Mouse (Mus musculus) cerebellum, postnatal 4 days (tissue): ENCODE results near the gene Zhx3.

Source experiments
- DNase-seq, 2 experiments: peaks; one replicate each; pipeline ENCODE4 v3.0.0; 2022; ENCODE audit warnings: low spot score in 2 of 2, mixed read lengths in 1 of 2

The Zhx3 gene

DNA sequence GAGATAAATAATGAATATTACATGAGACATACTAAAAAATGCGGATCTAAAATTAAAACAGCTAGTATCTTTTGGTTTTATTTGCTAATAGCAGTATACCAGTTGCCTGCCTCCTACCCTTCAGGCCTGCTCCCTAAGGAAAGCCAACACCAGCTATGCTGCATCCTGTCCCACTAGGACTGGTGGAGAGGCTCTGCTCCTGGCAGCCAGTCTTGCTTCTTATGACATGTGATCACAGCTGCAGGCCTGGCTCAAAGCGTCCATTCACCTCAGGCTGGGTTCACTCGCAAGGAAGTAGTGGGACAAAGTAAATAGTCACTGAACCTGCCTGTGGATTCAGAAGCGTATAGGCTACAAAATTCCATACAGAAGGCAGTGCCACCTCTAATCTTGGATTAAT is 11.1 kb upstream of the Zhx3 start:
- DNase-seq: no peak

DNA sequence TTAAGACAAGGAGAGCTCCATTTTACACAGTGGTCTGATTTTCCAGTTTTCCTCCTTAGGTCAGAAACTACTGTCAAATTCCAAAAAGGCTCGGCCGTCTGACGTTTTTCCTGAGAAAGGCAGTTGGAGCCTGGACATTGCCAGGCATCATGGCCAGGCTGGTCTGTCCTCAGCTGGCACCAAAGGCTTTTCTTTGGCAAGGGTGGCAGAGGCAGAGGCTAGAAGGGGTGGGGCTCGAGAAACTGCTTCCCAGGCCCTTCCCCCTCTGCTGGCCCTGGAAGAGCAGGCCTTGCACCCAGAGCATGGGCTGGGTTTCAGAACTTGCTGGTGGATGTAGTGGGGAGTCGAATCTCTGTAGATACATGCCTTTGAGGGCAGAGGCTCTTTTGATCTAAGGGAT is 9.6 kb upstream of the Zhx3 start:
- DNase-seq: no peak

DNA sequence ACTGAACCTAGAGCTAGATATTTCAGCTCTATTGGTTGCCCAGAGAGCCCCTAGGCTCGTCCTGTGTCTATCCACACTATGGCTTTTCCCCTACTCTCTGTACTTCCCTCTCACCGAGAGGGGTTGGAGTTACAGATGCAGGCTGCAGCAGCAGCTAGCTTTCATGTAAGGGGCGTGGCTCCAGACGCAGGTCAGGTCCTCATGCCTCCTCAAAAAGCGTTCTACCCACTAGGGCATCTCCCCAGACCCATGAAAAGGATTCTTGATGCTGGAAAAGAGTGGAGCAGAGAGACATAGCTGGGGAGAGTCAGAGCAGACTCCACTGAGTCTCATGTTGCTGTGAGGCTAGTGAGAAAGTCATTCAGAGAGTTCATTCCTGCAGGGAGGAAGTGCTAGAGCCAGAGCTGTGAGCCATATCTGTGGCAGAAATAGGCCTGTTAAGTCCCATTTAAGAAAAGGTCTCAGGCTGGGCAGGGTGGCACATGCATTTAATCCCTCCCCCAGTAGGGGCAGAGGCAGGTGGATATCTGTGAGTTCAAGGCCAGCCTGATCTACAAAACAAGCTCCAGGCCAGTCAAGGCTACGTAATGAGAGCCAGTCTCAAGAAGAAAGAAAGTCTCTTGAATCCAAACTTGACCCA is 8.8 kb upstream of the Zhx3 start:
- no peak for DNase-seq

DNA sequence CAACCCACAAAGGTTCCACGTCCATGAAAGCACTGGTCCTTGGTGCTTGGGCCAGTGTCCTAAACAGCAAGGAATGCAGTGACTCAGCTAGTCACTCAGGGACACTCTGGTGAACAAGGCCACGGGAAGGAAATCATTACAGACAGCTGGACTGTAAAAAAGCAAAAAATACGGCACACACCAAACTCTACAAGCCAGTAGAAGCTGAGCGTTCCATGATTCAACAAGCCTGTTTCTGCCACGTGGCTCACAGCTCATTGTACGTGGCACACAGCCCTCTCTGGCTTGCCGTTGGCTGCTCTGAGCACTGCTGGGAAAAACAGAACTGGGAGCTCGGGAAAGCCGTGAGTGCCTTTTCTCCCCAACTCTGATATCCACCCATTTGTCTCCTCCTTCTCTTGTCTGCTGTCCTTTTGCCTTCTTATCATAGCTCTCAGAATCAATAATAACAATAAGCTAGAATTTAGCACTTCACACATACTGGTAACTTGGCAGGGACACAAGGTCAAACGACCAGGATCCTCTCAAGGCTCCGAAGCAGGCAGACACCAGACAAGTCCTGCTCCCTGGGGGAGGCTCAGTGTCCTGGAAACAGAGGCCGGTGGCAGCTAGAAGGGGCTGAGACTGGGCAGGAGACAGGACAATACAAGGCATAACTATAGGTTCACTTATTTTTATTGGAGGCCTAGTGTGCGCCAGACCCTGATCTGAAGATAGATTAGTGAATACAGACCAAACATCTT is 7.8 kb upstream of the Zhx3 start, which contains the start of gene Lpin3:
Lpin3 (plus strand) TSS at position 218 of the 743 bp plus-strand sequence.
- no peak for DNase-seq

DNA sequence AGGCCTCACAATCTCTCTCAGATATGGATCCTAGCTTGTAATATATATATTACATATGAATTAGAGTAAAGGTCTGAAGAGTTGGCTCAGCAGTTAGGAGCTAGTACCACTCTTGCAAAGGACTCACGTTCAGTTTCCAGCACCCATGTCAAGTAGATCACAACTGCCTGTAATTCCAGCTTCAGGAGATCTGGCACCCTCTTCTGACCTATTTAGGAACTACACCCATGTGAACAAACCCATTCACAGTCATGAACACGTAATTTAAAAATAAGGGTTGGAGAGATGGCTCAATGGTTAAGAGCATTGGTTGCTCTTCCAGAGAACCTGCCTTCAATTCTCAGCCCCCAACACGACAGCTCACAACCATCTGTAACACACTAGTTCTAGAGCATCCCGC is 3.3 kb upstream of the Zhx3 start:
- no peak for DNase-seq

DNA sequence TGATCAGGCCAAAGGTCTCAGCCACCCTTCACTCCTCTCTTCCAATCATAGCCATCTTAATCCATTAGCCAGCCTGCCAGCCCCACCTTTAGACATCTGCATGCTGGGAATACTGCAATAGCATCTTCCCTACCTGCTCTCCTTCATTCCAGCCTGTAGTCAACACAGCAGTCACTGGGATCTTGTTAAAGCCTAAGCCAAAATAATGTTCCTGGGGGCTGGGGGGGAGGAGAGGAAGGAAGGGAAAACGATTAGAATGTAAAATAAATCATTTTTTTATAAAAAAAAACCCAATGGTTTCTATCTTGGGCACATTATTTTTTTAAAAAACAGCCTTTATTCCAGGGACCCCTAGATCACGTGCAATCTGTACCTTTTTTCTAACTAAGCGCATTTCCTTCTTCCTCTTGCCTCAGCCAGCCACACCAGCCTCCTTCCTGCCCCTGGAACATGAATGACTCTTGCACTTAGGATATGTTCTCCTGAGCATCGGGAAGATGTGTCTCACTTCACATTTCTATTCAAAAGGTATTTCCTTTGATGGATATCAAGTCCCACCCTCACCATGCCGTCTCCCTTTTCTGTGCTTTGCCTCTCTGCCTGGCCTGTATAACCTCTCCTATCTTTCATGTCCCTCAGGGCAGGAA is 1.6 kb upstream of the Zhx3 start:
- no peak for DNase-seq

DNA sequence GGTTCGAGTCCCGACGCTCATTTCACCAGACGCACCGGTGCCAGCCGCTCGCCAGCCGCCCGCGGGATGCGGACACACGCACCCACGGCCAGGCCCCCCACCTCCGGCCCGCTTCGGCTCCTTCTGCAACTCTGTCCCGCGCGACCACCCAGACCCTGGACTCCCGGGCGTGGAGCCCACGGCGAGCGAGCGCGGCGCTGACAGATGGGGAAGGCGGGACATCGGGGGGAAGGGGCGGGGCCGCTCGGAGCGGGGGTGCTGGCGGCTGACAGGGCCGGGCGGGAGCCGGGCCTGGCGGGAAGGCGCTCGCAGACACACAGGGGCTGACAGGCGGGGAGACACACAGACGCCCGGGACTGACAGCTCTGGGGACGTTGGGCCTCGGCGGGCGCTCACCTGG is 403 bp downstream of the Zhx3 start:
- DNase-seq: peak; percentile 37 to 76

DNA sequence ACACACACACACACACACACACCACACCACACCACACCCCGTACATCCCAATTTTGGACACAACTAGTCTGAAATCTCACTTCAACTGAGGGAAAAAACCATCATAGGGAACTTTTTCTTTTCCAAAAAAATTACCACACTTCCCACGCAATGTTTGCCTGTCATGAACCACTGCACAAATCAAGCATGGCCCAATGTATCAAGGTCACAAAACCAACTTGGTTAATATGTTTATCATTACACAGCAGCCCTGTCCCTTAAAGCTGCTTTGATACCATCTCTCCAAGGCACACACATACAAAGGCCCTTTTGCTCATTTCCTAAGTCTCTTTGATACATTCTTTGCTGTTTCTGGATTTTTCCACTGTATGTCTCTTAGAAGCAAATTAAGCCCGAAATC is 1.5 kb downstream of the Zhx3 start:
- no peak for DNase-seq

DNA sequence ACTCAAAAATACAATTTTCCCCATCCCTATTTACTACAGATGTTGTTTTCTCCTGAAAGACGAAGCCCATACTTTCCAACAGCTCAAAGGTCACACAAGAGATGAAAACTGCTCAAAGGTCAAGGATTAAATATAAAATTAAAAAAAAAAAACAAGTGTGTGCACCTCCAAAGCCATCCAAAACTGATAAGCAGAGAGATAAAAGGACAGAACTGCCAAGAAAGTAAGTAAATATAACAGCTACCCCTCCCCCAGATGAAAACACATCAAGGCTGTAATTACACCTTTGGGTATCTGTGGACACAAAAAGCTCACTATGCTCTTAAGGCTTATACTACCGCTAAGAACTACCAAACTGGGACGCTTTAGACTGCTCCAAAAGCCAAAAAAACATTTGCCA is 3.4 kb downstream of the Zhx3 start:
- DNase-seq: no peak

DNA sequence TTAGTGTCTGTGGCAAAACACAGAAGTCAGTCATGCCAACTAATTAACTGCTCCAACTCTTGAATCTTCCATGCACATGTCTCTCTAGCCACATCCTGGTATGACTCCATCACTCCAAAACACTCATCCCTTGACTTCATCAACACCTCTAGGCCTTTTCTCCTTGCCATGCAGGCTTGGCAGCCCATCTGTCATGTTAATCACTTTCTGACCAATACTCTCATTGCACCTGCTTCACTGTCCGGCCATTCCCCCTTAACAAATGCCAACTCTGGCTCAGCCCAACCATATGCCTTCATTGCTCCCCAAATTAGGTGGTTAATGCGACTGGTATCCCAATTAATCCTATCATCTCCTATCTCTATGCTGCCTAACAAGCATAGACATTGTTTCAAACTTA is 7.5 kb downstream of the Zhx3 start:
- no peak for DNase-seq

DNA sequence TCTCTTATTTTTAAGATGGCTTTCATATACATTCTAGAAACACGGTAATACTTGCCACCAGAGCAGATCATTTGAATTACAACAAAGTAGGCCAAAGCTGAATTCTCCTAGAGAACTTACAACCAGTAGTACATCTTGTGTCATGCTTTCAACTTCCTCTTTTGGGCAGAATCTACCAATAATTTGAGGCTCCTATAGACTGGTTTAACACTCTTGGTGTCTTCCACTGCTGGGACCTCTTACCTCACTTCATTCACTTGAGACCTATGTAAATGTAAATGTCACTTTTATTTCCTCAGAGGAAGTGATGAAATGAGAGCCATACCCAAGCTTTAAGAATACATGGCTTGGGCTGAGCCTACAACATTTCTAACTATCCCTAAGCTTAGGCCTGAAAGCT is 8.7 kb downstream of the Zhx3 start:
- DNase-seq: no peak

DNA sequence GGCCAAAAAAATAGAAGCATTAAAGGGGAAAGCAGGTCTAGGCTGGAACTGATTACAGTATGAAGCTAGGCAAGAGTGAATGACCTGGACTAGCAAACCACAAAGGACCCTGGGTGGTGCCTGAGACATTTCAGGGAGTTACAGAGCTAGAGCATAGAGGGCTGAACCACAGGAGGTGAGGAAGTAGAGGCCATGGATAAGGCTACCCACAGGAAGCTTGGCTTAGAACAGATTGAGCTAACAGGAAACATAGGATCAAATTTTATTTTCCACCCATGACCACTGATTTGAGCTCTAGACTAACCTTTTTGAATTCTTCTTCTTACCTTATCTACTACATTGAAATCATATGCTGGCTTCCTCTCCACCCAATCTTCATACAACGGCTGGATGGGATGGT is 12.4 kb downstream of the Zhx3 start:
- no peak for DNase-seq

DNA sequence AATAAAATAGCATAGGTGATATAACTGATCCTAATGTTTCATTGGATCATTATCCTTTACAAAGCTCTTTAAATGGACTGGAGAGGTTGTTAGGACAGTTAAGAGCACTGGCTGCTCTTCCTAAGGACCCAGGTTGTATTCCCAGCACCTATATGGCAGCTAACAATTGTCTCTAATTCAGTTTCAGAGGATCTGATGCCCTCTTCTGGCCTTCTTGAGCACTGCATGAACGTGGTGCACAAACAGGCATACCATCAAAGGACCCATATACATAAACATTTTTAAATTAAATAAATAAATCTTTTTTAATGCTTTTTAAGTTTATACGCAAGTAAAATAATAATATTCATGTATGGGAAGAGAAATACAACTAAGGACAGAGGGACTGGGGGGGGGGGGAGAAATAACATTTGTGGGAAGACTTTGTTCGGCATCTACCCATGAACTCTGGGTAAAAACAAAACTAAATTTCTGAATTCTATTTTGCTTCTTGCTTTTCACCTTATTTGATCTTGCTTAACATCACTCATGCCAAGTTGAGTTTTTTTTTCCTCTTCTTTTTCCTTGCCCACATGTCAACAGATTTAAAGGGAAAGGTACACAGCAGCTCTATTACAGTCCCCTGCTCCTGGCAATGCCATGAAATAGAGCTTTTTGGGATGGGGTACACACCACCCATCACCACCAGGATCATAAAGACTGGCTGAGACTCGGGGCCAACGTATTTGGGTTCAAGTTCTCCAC is 16.3 kb downstream of the Zhx3 start:
- no peak for DNase-seq

DNA sequence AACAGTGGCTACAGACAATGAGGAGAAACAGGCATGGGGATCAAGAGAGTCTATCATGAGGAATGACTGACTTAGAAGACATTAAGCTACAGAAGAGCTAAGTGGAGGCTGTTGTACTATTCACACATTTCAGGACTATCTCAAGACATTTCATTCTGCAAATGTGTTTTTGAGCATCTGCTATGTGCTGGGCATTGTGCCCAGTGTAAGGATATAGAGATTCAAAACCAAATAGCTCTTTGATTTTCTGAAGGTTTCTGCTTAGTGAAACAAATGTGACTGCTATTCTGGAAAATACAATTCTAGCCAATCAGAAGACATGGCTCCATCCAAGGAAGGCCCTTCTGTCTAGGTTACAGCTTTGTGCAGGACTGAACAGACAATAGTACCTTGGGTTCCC is 18.1 kb downstream of the Zhx3 start:
- DNase-seq: no peak

DNA sequence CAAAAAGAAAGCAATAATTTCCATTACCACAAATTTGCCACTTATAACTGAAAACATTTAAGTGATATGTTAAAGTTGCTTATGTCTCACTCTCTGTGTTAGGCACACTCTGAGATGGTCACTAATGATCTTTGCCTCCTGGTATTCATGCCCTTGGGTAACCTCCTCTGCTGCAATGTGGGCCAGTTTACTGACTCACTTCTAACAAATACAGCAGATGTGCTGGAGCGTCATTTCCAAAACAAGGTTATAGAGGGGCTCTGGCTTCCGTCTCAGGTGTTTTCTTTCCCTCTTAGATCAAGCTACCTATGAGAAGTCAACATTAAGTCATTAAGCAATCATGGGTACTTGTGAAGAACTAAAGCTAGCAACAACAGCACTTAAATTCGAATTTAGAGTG is 22.4 kb downstream of the Zhx3 start:
- DNase-seq: no peak

DNA sequence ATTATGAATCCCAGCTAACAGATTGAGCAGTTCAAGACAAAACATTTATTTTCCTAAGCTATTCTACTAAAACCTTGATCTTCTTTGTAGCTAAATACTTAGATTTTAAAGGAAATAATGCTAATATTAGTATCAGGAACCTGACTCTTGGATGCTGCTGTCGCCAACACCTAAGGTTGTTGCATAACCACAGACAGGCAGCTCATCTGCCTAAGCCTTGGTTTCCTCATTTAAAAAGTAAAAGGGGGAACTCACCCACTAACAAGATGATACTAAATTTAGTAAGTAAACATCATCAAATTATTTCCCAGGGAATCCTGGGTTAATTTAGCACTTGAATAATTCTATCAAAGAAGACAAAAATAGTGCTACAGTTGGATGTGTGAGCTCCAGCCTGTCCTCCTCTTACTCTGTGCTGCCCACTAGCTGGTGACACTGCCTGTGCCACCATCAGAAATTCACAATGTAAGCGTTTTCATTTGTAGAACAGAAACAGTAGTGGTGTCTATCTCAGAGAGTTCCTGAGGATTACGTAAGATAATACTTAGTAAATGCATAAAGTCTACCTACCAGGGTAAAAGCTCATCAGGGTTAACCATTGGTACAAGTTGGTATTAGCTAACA is 23.1 kb downstream of the Zhx3 start:
- no peak for DNase-seq

DNA sequence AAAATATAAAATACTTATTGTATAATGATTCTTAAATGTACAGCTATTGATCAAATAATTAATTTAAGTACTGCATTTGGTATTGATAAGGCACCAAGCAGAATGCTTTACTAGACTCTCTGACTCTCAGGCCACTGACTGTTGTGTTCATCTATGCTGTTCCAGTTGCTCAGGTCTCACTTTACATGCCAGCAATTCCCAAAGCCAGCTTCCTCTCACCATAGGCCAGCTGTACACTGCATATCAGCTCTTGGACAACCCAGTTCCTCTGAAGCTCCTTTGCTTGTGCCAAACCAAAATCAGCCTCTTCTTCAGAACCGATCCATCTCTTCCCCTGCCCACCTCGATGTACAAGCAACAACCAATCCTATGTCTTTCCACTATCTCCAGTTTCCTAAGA is 24.6 kb downstream of the Zhx3 start:
- no peak for DNase-seq

DNA sequence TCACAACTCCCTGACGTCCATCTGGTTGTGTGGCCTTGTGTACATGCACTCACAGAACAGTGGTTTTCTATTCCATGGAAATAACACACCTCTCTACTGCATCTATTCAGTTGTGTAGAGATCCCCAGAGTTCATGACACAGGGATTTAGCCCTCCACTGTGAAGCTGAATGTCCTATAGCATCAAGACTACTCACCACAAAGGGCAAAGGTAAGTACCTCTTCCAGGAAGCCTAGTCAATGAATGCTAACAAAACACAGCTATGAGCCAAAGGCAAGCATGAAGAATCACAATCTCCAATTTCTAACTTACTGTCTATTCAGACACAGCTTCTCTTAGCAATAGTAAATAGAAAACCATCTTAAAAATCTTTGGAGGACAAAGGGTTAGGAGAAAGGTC is 25.1 kb downstream of the Zhx3 start:
- no peak for DNase-seq

DNA sequence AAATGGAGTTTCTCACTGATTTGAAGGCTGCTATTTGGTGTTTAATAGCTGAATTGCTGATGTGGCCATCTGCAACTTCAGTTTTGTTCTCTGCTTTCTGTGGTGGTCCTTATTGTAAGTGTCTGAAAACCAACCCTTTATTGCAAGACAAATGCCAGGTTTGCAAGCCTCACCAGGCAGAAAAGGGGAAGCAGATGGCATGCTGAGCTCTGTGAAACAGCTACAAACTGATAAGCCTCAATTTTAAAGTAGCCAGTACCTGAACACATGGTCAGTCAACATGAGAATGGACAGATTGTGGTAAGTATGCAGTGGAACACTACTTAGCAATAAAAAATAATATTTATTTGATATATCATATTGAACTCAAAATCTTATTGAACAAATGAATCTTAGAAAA is 32.0 kb downstream of the Zhx3 start:
- DNase-seq: no peak

DNA sequence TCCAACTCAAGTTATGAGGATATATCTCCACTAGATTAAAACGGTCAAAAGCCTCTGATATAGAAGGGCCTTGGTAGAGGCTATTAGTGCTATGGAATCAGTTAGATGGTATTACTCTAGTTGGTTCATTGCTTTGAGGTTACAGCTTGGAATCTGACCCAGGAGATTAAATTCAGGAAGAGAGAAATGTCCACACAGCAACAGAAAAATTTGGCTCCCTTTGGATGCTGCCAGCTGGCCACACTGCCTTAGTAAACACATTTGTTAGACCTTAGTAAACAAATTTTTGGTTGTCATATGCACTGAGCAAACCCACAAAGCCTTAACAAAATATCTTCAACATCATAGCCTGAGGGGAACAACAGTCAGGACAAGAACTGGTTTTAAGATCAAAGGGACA is 62.0 kb downstream of the Zhx3 start:
- DNase-seq: no peak

DNA sequence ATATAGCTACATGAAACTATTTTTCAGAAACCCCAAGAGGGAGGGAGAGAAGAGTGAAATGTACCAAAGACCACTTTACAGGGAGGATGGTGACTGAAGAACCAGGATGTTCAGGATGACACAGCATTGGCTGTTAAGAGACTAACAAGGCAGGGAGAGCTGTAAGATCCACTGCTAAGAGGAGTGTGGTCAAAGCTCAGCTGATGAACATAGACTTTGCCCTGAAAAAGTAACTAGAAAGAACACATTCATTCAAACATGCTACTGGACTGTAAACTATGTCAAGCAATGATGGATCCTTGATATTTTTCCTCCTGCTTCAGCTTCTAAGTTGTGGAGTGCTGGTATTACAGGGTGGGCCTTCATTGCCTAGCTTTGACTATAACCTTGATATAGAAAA is 62.4 kb downstream of the Zhx3 start:
- DNase-seq: no peak

DNA sequence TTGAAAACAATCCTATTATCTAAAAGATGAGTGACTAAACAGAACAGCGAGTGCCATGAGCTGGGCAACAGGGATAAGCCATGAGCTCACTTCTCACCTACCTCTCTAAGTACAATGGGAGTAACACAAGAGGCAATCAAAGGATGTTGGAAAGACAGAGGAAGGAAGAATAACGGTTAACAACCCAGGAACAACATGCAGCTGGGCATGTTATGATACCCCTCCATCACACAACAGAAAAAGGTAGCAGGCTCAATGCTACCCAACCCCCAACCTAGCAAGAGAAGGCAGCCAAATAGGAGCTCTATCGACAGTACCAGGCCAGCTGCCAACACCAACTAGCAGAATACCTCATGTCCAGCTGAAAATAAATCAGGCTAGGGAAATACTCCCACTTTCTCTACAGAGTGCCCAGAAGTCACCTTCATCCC is 66.7 kb downstream of the Zhx3 start:
- no peak for DNase-seq
